Comparison of ENCODE assay signal across 7 mouse cellular contexts in genomic region chr10:108435616-108436015, GRCm38 (mm10).
DNase-seq lines count a peak whose midpoint lies in the region; ATAC-seq and TF ChIP-seq lines count a peak whose summit lies in the region.

No protein-coding gene starts in this region.

- intact Hi-C loops in left cerebral cortex, postnatal 4 days (cut with DNase I) = loop anchor here (10.0 kb wide), 2 partner anchors 501 to 581 kb away; no protein-coding TSS in a partner anchor

- TF ChIP-seq POLR2A in cortical plate, adult 2 months (IDR thresholded peaks at IDR 0.05; ENCODE audit: extremely low read depth, insufficient read depth, low read length) = no peak

- 0 out of 2 replicates have a peak, but pooled peaks have one; percentile 30 for ATAC-seq in kidney, embryonic 16.5 days (ENCODE audit: low FRiP score, low TSS enrichment)

- peak; percentile 79 for TF ChIP-seq CTCF in cortical plate, adult 2 months (IDR thresholded peaks at IDR 0.05; ENCODE audit: extremely low read depth, insufficient read depth, low read length)

- no peaks in the 10 kb centered on the region for H3K36me3 ChIP-seq in kidney, embryonic 16.5 days (ENCODE audit: insufficient read depth, low read length)

- no peaks in the 10 kb centered on the region for H3K27me3 ChIP-seq in kidney, embryonic 16.5 days (ENCODE audit: insufficient read depth, low read length)

- 20% methylated on average over 5 of the region's 5 CpGs for WGBS in kidney, embryonic 16.5 days

- H3K9ac ChIP-seq in kidney, embryonic 16.5 days (replicated peaks; ENCODE audit: low read length) = no peak overlapping the region

- peak; percentile 23 to 30 for DNase-seq in left cerebral cortex, adult 18-20 months (ENCODE audit: low spot score in 2 of 2)
- no peak for DNase-seq in left cerebral cortex, postnatal 4 days
- DNase-seq in retina, postnatal 7 days (ENCODE audit: low read depth, low spot score) = peak; percentile 25
- DNase-seq in B cell, adult 2 months = no peak
- no peak for DNase-seq in spleen, postnatal 36 days (ENCODE audit: low spot score in 2 of 2)

- no peaks in the 10 kb centered on the region for H3K4me1 ChIP-seq in cortical plate, adult 2 months (ENCODE audit: control insufficient read depth, insufficient read depth, low read length)
- peaks cover 41% of the 10 kb centered on the region for H3K4me1 ChIP-seq in kidney, embryonic 16.5 days (ENCODE audit: insufficient read depth, low read length)

- H3K4me3 ChIP-seq in cortical plate, adult 2 months (ENCODE audit: insufficient read depth, low read length) = no peak overlapping the region
- H3K4me3 ChIP-seq in kidney, embryonic 16.5 days (ENCODE audit: low read length) = no peak overlapping the region

- no peaks in the 10 kb centered on the region for H3K9me3 ChIP-seq in kidney, embryonic 16.5 days (ENCODE audit: low read length)

- H3K4me2 ChIP-seq in kidney, embryonic 16.5 days (replicated peaks; ENCODE audit: low read depth, low read length) = no peak overlapping the region

- H3K27ac ChIP-seq in cortical plate, adult 2 months (ENCODE audit: insufficient read depth, low read length) = no peak overlapping the region
- no peak overlapping the region for H3K27ac ChIP-seq in kidney, embryonic 16.5 days (ENCODE audit: low read length)

Comparison
In these comparisons a context has a peak if more than half of its experiments do, and no peak if none do; other contexts are left out.
1. DNase-seq: peak in left cerebral cortex, adult 18-20 months (2 of 2) and retina, postnatal 7 days (single experiment); none in left cerebral cortex, postnatal 4 days (single experiment), B cell, adult 2 months (0 of 2) and spleen, postnatal 36 days (0 of 2).